Mouse (Mus musculus): ENCODE measurements around the gene Cdc14b.
A peak's percentile ranks its signal among the peaks of the same experiment; 100 is the strongest.

Cdc14b gene

DNA sequence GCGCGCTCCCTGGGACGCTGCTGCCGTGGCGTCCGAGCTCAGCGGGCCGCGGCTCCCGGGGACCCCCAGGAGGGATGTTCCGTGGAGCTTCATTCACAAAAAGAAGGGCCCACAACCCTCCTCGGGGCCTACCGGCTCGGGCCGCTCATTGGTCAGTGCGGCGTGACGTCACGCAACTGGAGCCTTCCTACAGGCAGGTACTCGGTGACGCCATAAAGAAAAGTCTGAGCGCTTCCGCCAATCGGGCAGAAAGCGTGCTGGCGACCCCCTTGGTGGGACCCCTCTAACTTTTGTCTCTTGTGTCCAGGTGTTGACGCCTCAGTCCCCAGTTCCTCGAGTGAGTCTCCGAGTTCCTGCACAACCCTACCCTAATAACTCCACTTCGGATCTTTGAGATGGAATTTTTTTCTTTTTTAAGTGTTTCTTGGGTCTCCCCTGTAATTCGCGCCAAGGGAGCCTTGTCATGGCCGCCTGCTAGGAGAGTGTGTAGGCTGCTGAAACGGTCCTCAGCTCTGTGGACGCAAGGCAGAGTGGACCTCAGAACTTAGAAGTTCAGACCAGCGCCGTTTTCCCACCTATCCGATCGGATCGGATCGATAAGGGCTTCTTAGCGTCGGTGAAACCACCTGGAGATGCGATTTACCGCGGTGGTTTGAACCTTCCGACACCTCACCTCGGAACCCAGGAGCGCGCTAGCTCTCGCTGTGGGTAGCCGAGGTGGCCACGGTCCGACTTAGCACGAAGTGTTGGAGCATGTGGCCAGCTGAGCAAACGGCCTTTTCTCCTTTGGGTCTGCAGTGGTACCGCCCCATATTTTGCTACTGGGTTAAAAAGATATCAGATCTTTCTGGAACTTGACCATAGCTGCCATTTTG, at the start of gene Cdc14b:
Gene Cdc14b (minus strand): TSS at position 412 of the 875 bp plus-strand sequence.
- DNase-seq (ENCODE audit: low read depth, low spot score) = no peak

DNA sequence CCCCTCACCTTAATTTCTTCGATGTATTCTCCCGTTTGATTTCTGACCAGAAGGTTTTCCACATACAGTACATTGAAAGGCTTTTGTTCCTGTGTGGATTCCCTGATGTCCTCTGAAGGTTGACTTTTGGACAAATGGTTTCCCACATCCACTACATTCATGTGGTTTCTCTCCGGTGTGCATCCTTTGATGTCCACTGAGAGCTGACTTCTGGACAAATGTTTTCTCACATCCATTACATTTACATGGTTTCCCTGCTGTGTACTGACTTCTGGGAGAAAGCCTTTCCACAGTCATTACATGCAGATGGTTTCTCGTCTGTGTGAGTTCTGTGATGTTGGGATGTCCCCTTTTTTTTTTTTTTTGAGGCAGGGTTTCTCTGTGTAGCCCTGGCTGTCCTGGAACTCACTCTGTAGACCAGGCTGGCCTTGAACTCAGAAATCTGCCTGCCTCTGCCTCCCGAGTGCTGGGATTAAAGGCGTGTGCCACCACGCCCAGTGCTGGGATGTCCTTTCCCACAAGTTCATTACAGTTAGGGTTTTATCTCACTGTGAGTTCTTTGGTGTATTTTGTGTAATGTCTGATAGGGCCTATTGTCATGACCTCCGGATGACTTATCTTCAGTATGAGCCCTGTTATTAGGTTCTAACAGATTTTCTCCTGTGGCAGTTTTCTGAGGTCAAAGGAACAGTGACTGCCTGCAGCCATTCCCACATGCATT, 47.6 kb upstream of the Cdc14b start:
- DNase-seq (ENCODE audit: low read depth, low spot score) = no peak

DNA sequence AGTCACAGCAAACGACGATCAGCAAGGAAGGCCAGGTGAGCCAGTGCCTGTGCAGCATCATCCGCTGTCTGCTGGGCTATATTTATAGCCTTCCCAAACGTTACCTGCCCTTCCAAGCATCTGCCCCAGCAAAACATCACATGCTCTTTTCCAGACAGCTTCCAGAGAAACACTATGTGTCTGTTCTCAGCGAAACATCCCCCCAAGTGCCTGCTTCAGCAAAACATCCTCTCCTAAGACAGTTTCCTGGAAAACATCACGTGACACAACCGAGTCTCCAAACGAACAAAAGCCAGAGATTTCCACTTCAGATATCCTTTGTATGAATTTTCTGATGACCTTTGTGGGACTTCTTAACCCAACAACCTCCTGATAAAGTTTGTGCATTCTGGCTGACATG, 45.2 kb upstream of the Cdc14b start:
- no peak for DNase-seq (ENCODE audit: low read depth, low spot score)

DNA sequence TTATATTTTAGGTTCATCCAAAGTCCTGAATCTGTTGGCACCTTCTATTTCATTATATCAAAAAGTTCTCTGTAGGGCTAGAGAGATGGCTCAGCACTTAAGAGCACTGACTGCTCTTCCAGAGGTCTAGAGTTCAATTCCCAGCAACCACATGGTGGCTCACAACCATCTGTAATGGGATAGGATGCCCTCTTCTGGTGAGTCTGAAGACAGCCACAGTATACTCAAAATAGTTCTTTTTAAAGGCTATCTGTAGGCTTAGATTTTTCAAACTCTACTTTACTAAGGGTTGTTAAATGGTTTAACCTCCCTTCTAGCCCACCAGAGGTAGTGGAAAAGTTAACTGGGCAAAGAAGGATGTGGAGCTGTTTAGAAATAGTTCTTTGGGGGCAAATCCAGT, 44.7 kb upstream of the Cdc14b start:
- DNase-seq (ENCODE audit: low read depth, low spot score) = no peak

DNA sequence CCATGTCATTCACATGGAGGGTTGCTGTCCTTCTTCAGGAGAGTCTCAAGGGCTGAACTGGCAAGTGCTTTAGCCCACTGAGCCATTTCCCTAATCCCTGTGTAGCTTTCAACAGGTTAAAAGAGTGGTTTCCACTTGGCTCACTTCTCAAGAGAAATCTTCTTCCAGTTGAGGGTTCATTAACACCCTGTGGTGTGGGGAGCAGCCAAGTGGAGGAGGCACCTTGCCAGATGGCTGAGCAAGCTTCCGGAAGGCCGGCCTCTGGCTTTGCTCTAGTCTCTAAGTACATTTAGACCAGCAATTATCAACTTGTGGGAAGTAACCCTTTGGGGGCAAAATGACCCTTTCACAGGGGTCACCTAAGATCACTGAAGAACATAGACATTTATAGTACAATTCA, 43.3 kb upstream of the Cdc14b start:
- no peak for DNase-seq (ENCODE audit: low read depth, low spot score)

DNA sequence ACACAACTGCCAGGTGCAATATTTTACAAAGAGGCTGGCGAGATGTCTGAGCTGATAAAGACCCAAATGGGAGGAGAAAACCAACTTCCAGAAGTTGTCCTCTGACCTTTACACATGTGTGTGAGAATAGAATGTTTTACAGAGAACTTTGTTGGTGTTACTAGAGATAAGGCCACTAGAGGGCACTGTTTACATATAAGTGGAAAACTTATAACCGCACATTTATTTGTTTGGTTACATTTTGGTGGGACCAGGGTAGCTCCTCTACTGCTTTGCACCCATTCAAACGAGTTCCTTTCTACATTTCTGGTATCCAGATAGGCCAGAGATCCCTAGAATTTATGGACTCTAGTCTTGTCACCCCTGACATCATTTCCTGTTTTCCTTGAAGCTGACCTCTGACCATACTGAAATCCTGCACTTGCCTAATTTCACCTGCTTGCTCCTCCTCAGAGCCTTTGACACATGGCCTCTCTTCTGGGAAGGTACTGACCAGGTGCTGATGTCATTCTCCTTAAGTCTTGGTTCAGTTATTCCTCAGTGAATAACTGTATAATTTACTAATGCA, 40.5 kb upstream of the Cdc14b start:
- peak; percentile 39 for DNase-seq (ENCODE audit: low read depth, low spot score)

DNA sequence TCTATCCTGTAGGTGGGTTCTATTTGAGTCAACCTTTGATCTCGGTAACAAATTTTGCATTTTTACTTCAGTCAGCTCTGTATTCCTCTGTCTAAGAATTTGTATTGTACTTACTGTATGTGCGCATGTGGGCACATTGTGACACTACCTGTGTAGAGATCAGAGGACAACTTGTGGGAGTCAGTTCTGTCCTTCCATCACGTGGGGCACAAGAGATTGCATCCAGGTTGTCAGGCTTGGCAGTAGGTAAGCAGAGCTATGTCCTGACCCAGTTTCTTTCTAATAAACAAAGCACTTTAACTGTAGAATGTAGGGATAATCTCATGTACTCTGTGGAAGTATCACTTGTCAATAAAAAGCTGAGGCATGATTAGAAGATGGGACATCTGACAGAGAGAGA, 39.0 kb upstream of the Cdc14b start:
- DNase-seq (ENCODE audit: low read depth, low spot score) = no peak

DNA sequence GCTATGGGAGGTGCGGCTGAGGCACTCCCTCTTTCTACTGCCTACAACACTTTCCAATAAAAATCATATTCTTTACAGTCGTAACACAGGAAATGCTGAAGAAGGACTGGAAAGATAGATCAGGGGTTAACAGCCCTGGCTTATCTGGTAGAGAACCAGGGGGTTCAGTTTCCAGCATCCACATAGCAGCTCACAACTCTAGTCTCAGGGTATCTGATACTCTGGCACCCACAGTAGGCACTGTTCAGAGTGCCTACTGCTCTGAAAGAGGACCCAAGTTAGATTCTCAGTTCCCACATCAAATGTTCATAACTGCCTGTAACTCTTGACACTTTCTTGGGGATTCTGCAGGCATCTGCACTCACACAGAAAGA, 37.8 kb upstream of the Cdc14b start:
- DNase-seq (ENCODE audit: low read depth, low spot score) = no peak

DNA sequence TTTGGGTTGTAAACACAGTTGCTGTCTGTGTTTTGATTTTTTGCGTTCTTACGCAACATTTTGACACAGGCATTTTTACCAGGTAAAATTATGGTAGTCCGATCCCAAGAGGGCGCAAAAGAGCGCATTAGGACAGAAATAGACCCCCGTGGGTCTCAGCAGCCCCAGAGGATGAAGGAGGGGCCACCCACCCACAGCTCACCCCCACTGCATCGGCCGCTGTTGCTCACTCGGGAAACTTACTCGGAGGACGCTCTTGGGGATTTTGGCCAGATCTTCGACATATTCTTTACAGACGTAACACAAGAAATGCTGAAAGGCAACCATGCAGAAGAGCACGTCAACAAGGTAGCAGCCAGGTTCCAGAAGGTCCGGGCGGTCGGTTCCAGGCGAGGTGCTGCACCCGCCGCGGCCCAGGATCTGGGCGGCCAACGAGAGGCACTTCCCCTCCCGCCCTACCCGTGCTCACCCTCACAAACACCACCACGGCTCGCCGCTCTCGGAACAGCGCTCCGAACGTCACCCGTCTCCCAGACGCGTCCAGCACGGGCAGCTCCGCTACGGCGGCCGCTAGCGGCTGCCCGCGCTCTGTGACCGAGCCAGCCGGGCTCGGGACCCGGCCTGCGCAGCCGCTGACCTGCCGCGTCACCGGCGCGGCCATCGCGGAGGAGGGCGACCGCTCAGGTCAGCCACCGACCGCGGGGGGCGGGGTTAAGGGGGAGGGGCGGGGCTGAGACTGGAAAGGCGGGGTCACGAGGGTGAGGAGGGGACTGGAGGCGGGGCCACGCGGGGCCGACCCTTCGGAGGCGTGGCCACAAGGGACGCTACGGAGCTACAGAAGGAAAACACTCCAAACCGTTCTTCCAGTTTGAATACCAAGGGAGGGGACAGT, 37.2 kb upstream of the Cdc14b start, which contains the start of gene Aaed1:
Gene Aaed1 (minus strand): TSS at position 687 of the 892 bp plus-strand sequence.
- peak; percentile 84 for DNase-seq (ENCODE audit: low read depth, low spot score)

DNA sequence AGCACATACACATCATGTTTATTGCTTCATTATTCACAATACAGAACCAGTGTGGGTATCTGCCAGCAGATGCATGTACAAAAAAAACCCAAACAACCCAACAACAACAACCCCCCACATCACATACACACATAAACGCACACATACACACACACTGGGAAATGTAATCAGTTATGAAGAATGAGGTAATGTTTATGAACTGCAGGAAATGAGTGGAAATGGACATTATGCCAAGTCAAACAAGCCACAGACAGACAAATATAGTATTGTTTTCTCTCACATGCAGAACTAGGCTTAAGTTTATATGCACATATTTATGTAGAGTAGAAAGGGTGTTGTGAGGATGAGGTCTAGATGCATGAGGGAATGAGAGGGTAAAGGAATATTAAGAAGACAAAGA, 36.2 kb upstream of the Cdc14b start:
- no peak for DNase-seq (ENCODE audit: low read depth, low spot score)

DNA sequence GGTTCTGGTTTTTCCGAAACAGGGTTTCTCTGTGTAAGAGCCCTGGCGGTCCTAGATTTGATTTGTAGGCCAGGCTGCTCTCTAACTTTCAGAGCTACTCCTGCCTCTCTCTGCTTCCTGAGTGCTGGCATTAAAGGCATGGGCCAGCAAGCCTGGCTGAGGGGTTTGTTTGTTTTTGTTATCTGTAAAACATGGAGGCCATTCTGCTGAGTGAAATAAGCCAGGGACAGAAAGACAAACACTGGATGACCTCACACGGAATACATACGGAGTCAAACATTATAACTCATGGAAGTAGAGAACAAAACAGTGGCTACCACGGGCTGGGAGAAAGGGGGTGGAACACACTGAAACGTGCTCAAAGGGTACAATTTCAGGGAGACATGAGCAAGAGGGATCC, 35.5 kb upstream of the Cdc14b start:
- no peak for DNase-seq (ENCODE audit: low read depth, low spot score)

DNA sequence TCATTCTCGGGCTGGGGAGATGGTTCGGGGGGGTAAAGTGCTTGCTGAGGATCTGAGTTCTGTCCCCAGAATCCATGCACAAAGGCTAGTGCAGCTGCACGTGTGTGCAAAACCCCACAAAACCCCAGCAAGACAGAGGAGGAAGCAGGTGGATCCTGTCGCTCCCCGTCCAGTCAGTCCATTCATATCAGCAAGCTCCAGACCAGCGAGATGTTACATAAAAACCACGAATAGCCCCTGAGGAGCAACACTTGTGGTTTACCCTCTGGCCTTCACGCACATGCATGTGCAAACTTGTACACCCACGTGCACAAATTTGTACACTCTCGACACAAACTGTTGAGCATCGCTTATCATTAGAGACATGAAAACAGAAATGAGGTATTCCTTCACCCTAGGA, 34.8 kb upstream of the Cdc14b start:
- no peak for DNase-seq (ENCODE audit: low read depth, low spot score)

DNA sequence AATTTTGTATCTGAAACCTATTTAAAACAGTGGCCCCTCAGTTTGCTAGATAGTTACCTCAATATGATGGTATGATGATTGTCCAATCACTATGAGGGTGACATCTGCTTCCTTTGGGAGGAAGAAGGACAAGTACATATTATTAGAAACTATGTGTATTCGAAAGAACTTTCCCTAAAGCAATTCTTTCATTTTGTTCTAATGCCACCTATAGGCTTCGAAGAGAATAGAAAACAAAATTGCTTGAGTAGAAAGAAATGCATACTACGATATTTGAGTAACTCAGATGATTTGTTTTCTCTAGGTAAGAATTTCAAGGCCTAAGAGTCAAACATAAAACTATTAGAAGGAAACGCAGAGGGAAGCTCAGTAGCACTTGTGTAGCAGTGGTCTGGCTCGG, 33.9 kb upstream of the Cdc14b start:
- no peak for DNase-seq (ENCODE audit: low read depth, low spot score)

DNA sequence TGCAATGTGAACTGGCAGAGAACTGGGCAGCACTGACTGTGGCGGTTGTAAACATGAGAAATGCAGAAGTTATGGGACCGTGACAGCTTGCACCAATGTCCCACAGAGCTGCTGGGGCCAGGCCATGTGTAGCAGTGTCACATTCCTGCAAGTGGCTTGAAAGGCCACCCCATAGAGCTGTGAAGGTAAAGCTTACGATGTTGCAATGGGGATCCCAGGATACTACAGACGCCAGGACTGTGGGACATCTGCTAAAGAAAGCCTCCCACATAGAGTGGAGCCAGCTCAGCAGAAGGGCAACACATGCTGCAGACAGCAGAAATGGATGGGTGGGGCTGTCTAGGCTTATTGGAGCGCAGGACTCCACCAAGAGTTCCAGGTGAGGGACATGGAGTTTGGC, 32.4 kb upstream of the Cdc14b start:
- DNase-seq (ENCODE audit: low read depth, low spot score) = no peak

DNA sequence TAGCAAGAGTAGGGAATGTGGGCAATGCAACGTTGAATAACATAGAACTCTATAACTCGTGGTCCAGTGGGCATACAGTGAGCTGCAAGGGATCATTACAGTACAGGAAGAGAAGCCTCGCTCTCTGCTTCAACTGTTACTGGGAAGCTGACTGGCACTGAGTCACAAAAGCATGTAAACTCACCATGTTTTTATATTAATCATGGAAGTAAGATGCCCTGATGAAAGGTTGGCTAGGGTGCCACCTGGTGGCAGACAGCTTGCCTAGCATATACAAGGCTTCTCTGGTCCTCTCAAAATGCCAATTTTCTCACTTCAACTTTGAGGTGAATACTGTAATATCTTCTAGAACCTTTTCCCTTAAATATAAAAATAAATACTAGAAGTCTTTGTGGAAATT, 31.0 kb upstream of the Cdc14b start:
- peak; percentile 48 for DNase-seq (ENCODE audit: low read depth, low spot score)

DNA sequence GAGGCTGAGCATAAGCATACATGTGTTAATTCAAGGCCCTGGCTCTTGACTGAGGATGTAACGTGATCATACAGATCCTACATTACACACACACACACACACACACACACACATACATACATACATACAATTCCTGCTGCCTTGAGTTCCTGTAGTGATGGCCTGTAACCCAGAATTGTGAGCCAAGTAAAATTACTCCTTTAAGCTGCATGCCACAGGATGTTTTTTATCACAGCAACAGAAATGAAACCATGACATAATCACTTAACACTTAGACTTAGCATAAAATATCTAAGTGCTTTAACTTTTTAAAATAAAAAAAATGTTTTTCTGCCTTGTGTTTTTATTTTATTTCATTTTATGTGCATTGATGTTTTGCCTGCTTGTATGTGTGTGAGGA, 24.0 kb upstream of the Cdc14b start:
- no peak for DNase-seq (ENCODE audit: low read depth, low spot score)

DNA sequence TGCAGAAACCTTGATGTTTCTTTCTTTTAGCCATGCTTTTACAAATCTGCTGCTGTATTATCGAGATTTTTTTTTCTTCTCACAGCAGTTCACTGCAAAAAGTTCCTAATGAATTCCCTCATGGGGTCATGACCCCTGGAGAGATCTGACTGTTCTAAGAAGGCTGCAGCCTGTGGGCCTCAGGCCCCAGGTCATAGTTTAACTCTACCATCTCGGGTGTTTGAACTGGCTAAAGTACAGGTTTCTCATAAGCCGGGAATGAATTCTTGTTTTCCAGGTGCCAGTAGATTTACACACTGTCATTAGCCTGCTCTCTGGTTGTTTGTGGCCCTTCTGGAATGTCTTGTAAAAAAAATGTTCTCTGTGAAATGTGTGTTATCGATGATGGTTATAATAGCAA, 11.7 kb upstream of the Cdc14b start:
- DNase-seq (ENCODE audit: low read depth, low spot score) = no peak

DNA sequence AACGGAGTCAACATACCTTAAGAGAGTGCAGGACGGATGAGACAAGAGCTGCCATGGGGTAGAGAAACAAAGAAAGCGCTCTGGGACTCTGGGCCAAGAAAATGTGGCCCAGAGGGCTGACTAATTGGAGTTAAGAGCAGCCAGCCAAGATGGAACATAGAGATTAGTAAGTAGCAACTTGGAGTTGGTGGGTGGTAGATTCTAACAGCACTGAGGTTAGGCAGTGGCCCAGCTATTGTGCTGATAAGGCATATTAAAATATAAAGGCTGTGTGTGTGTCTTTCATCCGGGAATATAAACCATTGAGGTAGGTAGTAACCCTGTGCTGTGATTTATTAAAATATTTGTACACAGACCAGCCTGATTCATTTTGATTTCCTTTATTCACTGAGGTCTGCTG, 11.2 kb upstream of the Cdc14b start:
- no peak for DNase-seq (ENCODE audit: low read depth, low spot score)

DNA sequence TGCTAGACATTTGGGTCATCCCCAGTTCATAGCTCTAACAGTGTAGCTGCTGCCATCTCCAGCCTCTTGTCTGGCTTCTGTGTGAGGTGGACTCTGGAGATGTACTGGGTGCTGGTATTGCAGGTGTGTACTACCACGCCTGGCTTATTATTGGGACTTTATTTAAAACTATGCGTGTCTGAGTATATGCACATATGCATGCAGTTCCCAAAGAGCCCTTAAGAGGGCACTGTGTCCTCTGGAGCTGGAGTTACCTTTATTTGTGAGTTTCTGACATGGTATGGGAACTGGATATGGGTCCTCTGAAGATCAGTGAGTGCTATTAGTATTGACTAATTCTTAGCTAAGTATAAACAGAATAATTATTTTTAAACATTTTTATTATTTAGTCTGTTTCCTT, 9.6 kb upstream of the Cdc14b start:
- DNase-seq (ENCODE audit: low read depth, low spot score) = no peak

DNA sequence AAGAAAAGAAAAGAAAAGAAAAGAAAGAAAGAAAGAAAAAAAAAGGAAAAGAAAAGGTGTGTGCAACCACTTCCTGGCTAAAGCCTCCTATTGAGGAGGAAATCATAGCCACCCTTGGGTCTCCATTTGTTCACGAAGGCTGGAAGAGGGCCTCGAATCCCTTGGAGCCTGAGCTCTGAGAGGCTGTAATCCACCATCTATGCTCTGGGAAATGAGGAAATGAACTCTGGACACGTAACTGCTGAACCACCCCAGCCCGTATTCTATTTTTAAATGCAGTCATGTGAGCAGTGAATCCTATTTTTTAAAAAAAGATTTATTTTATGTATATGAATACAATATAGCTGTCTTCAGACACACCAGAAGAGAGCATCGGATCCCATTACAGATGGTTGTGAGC, 5.8 kb upstream of the Cdc14b start:
- no peak for DNase-seq (ENCODE audit: low read depth, low spot score)

DNA sequence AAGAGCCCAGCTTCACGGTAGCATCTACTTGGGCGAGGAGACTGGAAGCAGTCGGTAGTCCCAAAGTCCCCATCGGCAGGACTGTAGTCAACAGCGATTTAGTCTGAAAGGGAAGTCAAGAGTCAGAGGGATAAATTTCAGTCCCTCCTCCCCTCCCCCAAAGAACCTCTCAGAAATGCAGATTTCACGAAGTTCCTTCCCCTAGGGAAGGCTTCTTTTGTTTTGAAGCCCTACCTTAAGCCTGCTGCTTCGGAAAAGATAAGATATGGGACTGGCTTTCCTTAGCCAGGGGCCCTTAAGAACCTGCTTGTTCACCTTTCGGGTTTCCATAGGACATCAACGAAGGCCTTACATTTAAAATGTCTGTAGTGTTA, 651 bp upstream of the Cdc14b start:
- no peak for DNase-seq (ENCODE audit: low read depth, low spot score)
